Mouse (Mus musculus) liver, embryonic 14.5 days (tissue): ENCODE data around the gene Stpg2.

Source experiments
- CTCF ChIP-seq: IDR thresholded peaks from 2 replicates; pipeline ENCODE4 v1.5.1; 2016; ENCODE audit warnings: antibody characterized with exemption, low read depth, control low read depth
- EP300 ChIP-seq: IDR thresholded peaks from 2 replicates; pipeline ENCODE4 v1.6.1; 2016; ENCODE audit warnings: antibody characterized with exemption, low read depth

GRCm38 (mm10) chr3:139651505-139651904 is 446.0 kb downstream of the Stpg2 start:
- TF ChIP-seq CTCF (no peak), EP300 (no peak)
